Mouse (Mus musculus): ENCODE data around the gene Gipc3. TPM values are rescaled to one million over a fixed set of nuclear protein-coding genes. Genes with fewer than 3 reads are reported as not detected.
A peak's percentile ranks its signal among the peaks of the same experiment; 100 is the strongest.

Gene Gipc3
- polyA plus RNA-seq, 1 experiment from 2014 or later, result 0.06 TPM

- 39% methylated on average over 14 of the region's 14 CpGs for WGBS
- Histone ChIP-seq H3K9ac (ENCODE audit: low read length) (peak overlapping the region; percentile 67; the same call in 1 of the 2 replicates), H3K4me2 (replicated peaks; ENCODE audit: low read depth) (peak overlapping the region; percentile 54), H3K4me1 (replicated peaks; ENCODE audit: control insufficient read depth, insufficient read depth) (peaks cover 7% of the 10 kb centered on the region; the same call in 1 of the 2 replicates), H3K9me3 (ENCODE audit: control insufficient read depth, low read length) (no peaks in the 10 kb centered on the region), H3K27ac (replicated peaks) (peak overlapping the region; percentile 94), H3K27me3 (ENCODE audit: control insufficient read depth, insufficient read depth, low read length) (no peaks in the 10 kb centered on the region), H3K4me3 (ENCODE audit: low read depth, low read length) (peak overlapping the region; percentile 45; the same call in 1 of the 2 replicates), H3K36me3 (ENCODE audit: control insufficient read depth, insufficient read depth, low read length) (no peaks in the 10 kb centered on the region)
- TF ChIP-seq CTCF (IDR thresholded peaks at IDR 0.05; ENCODE audit: low read depth), result no peak
- TF ChIP-seq EP300 (optimal IDR thresholded peaks at IDR 0.05), result no peak
- peak; percentile 89 for DNase-seq (ENCODE audit: low spot score)
- ATAC-seq (ENCODE audit: low FRiP score, low TSS enrichment), result peak; percentile 19; the same call in 1 of the 2 replicates
Observed at GRCm38 (mm10) chr10:81289811-81290210, 53.3 kb downstream of the Gipc3 start.

GRCm38 (mm10) chr10:81289278-81289677 lies 53.8 kb downstream of the Gipc3 start:
- Histone ChIP-seq H3K9me3 (ENCODE audit: control insufficient read depth, low read length) (no peaks in the 10 kb centered on the region), H3K4me1 (replicated peaks; ENCODE audit: control insufficient read depth, insufficient read depth) (peaks cover 7% of the 10 kb centered on the region; the same call in 1 of the 2 replicates), H3K9ac (ENCODE audit: low read length) (0 out of 2 replicates have a peak overlapping the region, but pooled peaks have one; percentile 4), H3K4me3 (ENCODE audit: low read depth, low read length) (peak overlapping the region; percentile 45), H3K36me3 (ENCODE audit: control insufficient read depth, insufficient read depth, low read length) (no peaks in the 10 kb centered on the region), H3K27ac (replicated peaks) (peak overlapping the region; percentile 94), H3K27me3 (ENCODE audit: control insufficient read depth, insufficient read depth, low read length) (no peaks in the 10 kb centered on the region), H3K4me2 (replicated peaks; ENCODE audit: low read depth) (peak overlapping the region; percentile 54)
- DNase-seq (ENCODE audit: low spot score) (peak; percentile 80), ATAC-seq (ENCODE audit: low FRiP score, low TSS enrichment) (peak; percentile 5; the same call in 1 of the 2 replicates)
- 3% methylated on average over 7 of the region's 7 CpGs for WGBS
- TF ChIP-seq EP300 (optimal IDR thresholded peaks at IDR 0.05) (no peak), CTCF (IDR thresholded peaks at IDR 0.05; ENCODE audit: low read depth) (peak; percentile 91)

- WGBS, result 35% methylated on average over 6 of the region's 6 CpGs
- Histone ChIP-seq H3K36me3 (ENCODE audit: control insufficient read depth, insufficient read depth, low read length) (no peaks in the 10 kb centered on the region), H3K27me3 (ENCODE audit: control insufficient read depth, insufficient read depth, low read length) (no peaks in the 10 kb centered on the region), H3K27ac (replicated peaks) (peak overlapping the region; percentile 41), H3K4me3 (ENCODE audit: low read depth, low read length) (no peak overlapping the region; the same call in 1 of the 2 replicates), H3K4me1 (replicated peaks; ENCODE audit: control insufficient read depth, insufficient read depth) (no peaks in the 10 kb centered on the region; the same call in 1 of the 2 replicates), H3K4me2 (replicated peaks; ENCODE audit: low read depth) (peak overlapping the region; percentile 38), H3K9me3 (ENCODE audit: control insufficient read depth, low read length) (no peaks in the 10 kb centered on the region), H3K9ac (ENCODE audit: low read length) (no peak overlapping the region)
- DNase-seq (ENCODE audit: low spot score) (no peak), ATAC-seq (ENCODE audit: low FRiP score, low TSS enrichment) (no peak)
- TF ChIP-seq CTCF (IDR thresholded peaks at IDR 0.05; ENCODE audit: low read depth) (peak; percentile 74), EP300 (optimal IDR thresholded peaks at IDR 0.05) (no peak)
Observed at GRCm38 (mm10) chr10:81288601-81289000, 54.5 kb downstream of the Gipc3 start.

GRCm38 (mm10) chr10:81287513-81288157 lies 55.4 kb downstream of the Gipc3 start:
- no peak overlapping the region for H3K9ac ChIP-seq (ENCODE audit: low read length)
- DNase-seq (ENCODE audit: low spot score), result peak; percentile 83
- WGBS, result 50% methylated on average over 8 of the region's 8 CpGs
- peak; percentile 92 for TF ChIP-seq CTCF (IDR thresholded peaks at IDR 0.05; ENCODE audit: low read depth)
- no peak for TF ChIP-seq EP300 (optimal IDR thresholded peaks at IDR 0.05)
- H3K4me3 ChIP-seq (ENCODE audit: low read depth, low read length), result peak overlapping the region; percentile 8; the same call in 1 of the 2 replicates
- ATAC-seq (ENCODE audit: low FRiP score, low TSS enrichment), result no peak
- peak overlapping the region; percentile 38 for H3K4me2 ChIP-seq (replicated peaks; ENCODE audit: low read depth)
- H3K36me3 ChIP-seq (ENCODE audit: control insufficient read depth, insufficient read depth, low read length), result no peaks in the 10 kb centered on the region
- H3K4me1 ChIP-seq (replicated peaks; ENCODE audit: control insufficient read depth, insufficient read depth), result no peaks in the 10 kb centered on the region
- H3K27ac ChIP-seq (replicated peaks), result peak overlapping the region; percentile 41; the same call in 1 of the 2 replicates
- no peaks in the 10 kb centered on the region for H3K27me3 ChIP-seq (ENCODE audit: control insufficient read depth, insufficient read depth, low read length)
- H3K9me3 ChIP-seq (ENCODE audit: control insufficient read depth, low read length), result no peaks in the 10 kb centered on the region

- Histone ChIP-seq H3K9me3 (ENCODE audit: control insufficient read depth, low read length) (no peaks in the 10 kb centered on the region), H3K4me3 (ENCODE audit: low read depth, low read length) (no peak overlapping the region), H3K27ac (replicated peaks) (peak overlapping the region; percentile 78), H3K9ac (ENCODE audit: low read length) (no peak overlapping the region), H3K4me1 (replicated peaks; ENCODE audit: control insufficient read depth, insufficient read depth) (no peaks in the 10 kb centered on the region), H3K27me3 (ENCODE audit: control insufficient read depth, insufficient read depth, low read length) (no peaks in the 10 kb centered on the region), H3K36me3 (ENCODE audit: control insufficient read depth, insufficient read depth, low read length) (no peaks in the 10 kb centered on the region), H3K4me2 (replicated peaks; ENCODE audit: low read depth) (no peak overlapping the region)
- DNase-seq (ENCODE audit: low spot score) (peak; percentile 86), ATAC-seq (ENCODE audit: low FRiP score, low TSS enrichment) (peak; percentile 25)
- 32% methylated on average over 6 of the region's 6 CpGs for WGBS
- TF ChIP-seq EP300 (optimal IDR thresholded peaks at IDR 0.05) (no peak), CTCF (IDR thresholded peaks at IDR 0.05; ENCODE audit: low read depth) (no peak)
Observed at GRCm38 (mm10) chr10:81286586-81286985, 56.5 kb downstream of the Gipc3 start.

Measured in stomach, postnatal 0 days (tissue).